Mouse (Mus musculus): ENCODE data around the gene Nme7.

- no peak for TF ChIP-seq POLR2A (IDR thresholded peaks at IDR 0.05; ENCODE audit: borderline replicate concordance, insufficient read depth, low read length)
- no peak for TF ChIP-seq CTCF (IDR thresholded peaks at IDR 0.05; ENCODE audit: borderline replicate concordance, insufficient read depth, low read depth, low read length)
Measured at GRCm38 (mm10) chr1:164453146-164453545, 149.2 kb downstream of the Nme7 start.
